Mouse (Mus musculus) liver, adult 2 months (tissue): ENCODE results near the gene Psen1. TPM values are rescaled to one million over a fixed set of nuclear protein-coding genes. Genes with fewer than 3 reads are reported as not detected.
A peak's percentile ranks its signal among the peaks of the same experiment; 100 is the strongest.

Experiments used
- DNase-seq: peaks from one replicate; pipeline ENCODE4 v3.0.0-alpha.2; 2011; ENCODE audit warnings: low read depth, low spot score; ENCODE audit errors: extremely low read depth
- H3K27ac ChIP-seq: fragments of 200-500 bp; replicated peaks from 2 replicates; pipeline ENCODE4 v1.5.1; 2012; ENCODE audit warnings: low read depth, mild to moderate bottlenecking, control low read depth, inconsistent platforms, low read length; ENCODE audit not compliant: insufficient read depth
- H3K27me3 ChIP-seq: fragments of 200-500 bp; 2 replicates; pipeline ENCODE4 v1.6.1; 2012; ENCODE audit warnings: mild to moderate bottlenecking, moderate library complexity, low read length, inconsistent platforms; ENCODE audit not compliant: control insufficient read depth, insufficient read depth
- H3K36me3 ChIP-seq: fragments of 200-500 bp; 2 replicates; pipeline ENCODE4 v1.6.1; 2012; ENCODE audit warnings: low read length, inconsistent platforms; ENCODE audit not compliant: control insufficient read depth, insufficient read depth
- H3K4me1 ChIP-seq: fragments of 200-500 bp; 2 replicates; pipeline ENCODE4 v1.6.1; 2011; ENCODE audit warnings: low read length; ENCODE audit not compliant: control insufficient read depth, insufficient read depth
- H3K4me3 ChIP-seq: fragments of 200-500 bp; 2 replicates; pipeline ENCODE4 v1.5.1; 2011; ENCODE audit warnings: low read depth, mild to moderate bottlenecking, control low read depth, low read length, moderate library complexity; ENCODE audit not compliant: insufficient read depth
- H3K79me2 ChIP-seq: fragments of 200-500 bp; 2 replicates; pipeline ENCODE4 v1.6.1; 2012; ENCODE audit warnings: inconsistent platforms, mild to moderate bottlenecking, low read length, moderate library complexity; ENCODE audit not compliant: control insufficient read depth, insufficient read depth
- H3K9ac ChIP-seq: fragments of 200-500 bp; 2 replicates; pipeline ENCODE4 v1.6.1; 2012; ENCODE audit warnings: low read depth, mild to moderate bottlenecking, control low read depth, inconsistent platforms, low read length
- CTCF ChIP-seq: fragments of 200-500 bp; IDR thresholded peaks from 2 replicates; pipeline ENCODE4 v1.5.1; 2011; ENCODE audit warnings: low read depth, low read length, control low read depth
- POLR2A ChIP-seq: fragments of 200-500 bp; IDR thresholded peaks from 2 replicates; pipeline ENCODE4 v1.6.1; 2011; ENCODE audit warnings: low read length, control low read depth; ENCODE audit not compliant: insufficient read depth; ENCODE audit errors: extremely low read depth
- WGBS: fragments of 180-500 bp; shearing (Covaris S2); methylation state at CpG from one replicate; pipeline ENCODE4 v1.1.7; 2018; 5-methylcytosine and 5-hydroxymethylcytosine counted together
- polyA plus RNA-seq: library from polyadenylated mRNA; depleted of rRNA; stranded (reverse); fragments of >200 nt; gene quantifications from 2 replicates; pipeline ENCODE4 v1.2.3, GENCODE M21; 2012
- total RNA-seq: library from RNA; depleted of rRNA; stranded (reverse); fragments of >200 nt; gene quantifications from 2 replicates; pipeline ENCODE4 v1.2.3, GENCODE M21; 2014

The Psen1 gene
- total and polyA plus RNA-seq, 2 experiments: 12.2 to 17.0 TPM

- WGBS: 72% methylated on average over 4 of the region's 4 CpGs
- no peak overlapping the region for H3K4me3 ChIP-seq
- no peak overlapping the region for H3K27ac ChIP-seq
- DNase-seq: no peak
- H3K36me3 ChIP-seq: no peaks in the 10 kb centered on the region
- no peaks in the 10 kb centered on the region for H3K27me3 ChIP-seq
- no peaks in the 10 kb centered on the region for H3K4me1 ChIP-seq
- TF ChIP-seq CTCF: no peak
- no peak for TF ChIP-seq POLR2A
- no peak overlapping the region for H3K9ac ChIP-seq
- H3K79me2 ChIP-seq: no peaks in the 10 kb centered on the region
Observed at GRCm38 (mm10) chr12:83742834-83743233, 54.9 kb downstream of the Psen1 start.

GRCm38 (mm10) chr12:83743712-83744111, 55.8 kb downstream of the Psen1 start:
- TF ChIP-seq CTCF: no peak
- no peak for TF ChIP-seq POLR2A
- Histone ChIP-seq H3K4me3 (no peak overlapping the region), H3K36me3 (no peaks in the 10 kb centered on the region), H3K27me3 (no peaks in the 10 kb centered on the region), H3K9ac (no peak overlapping the region), H3K27ac (no peak overlapping the region), H3K4me1 (no peaks in the 10 kb centered on the region), H3K79me2 (no peaks in the 10 kb centered on the region)
- 80% methylated on average over 3 of the region's 3 CpGs for WGBS
- no peak for DNase-seq

- Histone ChIP-seq H3K4me3 (no peak overlapping the region), H3K27ac (no peak overlapping the region), H3K79me2 (no peaks in the 10 kb centered on the region), H3K9ac (no peak overlapping the region), H3K36me3 (no peaks in the 10 kb centered on the region), H3K4me1 (no peaks in the 10 kb centered on the region), H3K27me3 (no peaks in the 10 kb centered on the region)
- WGBS: 80% methylated on average over 1 of the region's 1 CpGs
- TF ChIP-seq CTCF (no peak), POLR2A (no peak)
- no peak for DNase-seq
Observed at GRCm38 (mm10) chr12:83749186-83749585, 61.2 kb downstream of the Psen1 start.

- Histone ChIP-seq H3K4me3 (no peak overlapping the region), H3K27me3 (no peaks in the 10 kb centered on the region), H3K36me3 (no peaks in the 10 kb centered on the region), H3K9ac (no peak overlapping the region), H3K79me2 (no peaks in the 10 kb centered on the region), H3K4me1 (no peaks in the 10 kb centered on the region), H3K27ac (no peak overlapping the region)
- DNase-seq: peak; percentile 22
- 8% methylated on average over 2 of the region's 2 CpGs for WGBS
- no peak for TF ChIP-seq POLR2A
- no peak for TF ChIP-seq CTCF
Observed at GRCm38 (mm10) chr12:83752495-83752894, 64.5 kb downstream of the Psen1 start.

GRCm38 (mm10) chr12:83758735-83759134, 70.8 kb downstream of the Psen1 start:
- no peak for TF ChIP-seq POLR2A
- no peak for TF ChIP-seq CTCF
- no peak for DNase-seq
- Histone ChIP-seq H3K79me2 (no peaks in the 10 kb centered on the region), H3K27ac (no peak overlapping the region), H3K27me3 (no peaks in the 10 kb centered on the region), H3K9ac (no peak overlapping the region), H3K36me3 (no peaks in the 10 kb centered on the region), H3K4me1 (peaks cover 25% of the 10 kb centered on the region), H3K4me3 (no peak overlapping the region)
- WGBS: 98% methylated on average over 10 of the region's 10 CpGs

- Histone ChIP-seq H3K27ac (no peak overlapping the region), H3K4me1 (peaks cover 25% of the 10 kb centered on the region), H3K36me3 (no peaks in the 10 kb centered on the region), H3K27me3 (no peaks in the 10 kb centered on the region), H3K9ac (no peak overlapping the region), H3K4me3 (no peak overlapping the region), H3K79me2 (no peaks in the 10 kb centered on the region)
- TF ChIP-seq POLR2A (no peak), CTCF (no peak)
- peak; percentile 59 for DNase-seq
- 56% methylated on average over 2 of the region's 2 CpGs for WGBS
Observed at GRCm38 (mm10) chr12:83760201-83760600, 72.2 kb downstream of the Psen1 start.
